Mouse (Mus musculus): ENCODE measurements at regions not wholly inside any gene's neighbourhood (a gene's known extent, or its start where the extent isn't known, plus 50 kb on each side); places are given as distances from the start of the nearest gene placed in this dataset.
A peak's percentile ranks its signal among the peaks of the same experiment; 100 is the strongest.

DNA sequence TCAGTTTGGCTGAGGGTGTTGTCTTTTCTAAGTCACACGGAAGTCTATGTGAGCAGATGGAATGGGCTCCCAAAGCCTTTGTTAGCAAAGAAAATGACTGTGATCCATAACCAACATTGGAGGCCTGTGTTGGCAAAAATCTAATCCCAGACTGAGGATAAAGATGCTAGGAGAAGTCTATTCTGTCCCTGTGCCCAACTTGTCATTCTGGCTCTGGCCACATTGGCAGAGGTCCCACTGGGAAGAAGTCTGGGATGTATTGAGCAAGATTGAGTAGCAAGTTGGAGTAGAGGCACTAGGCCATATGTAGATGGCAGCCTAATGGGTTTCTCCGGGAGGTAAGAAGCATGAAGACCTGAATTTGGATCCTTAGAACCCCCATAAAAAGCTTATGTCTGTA, 54.1 kb downstream of the Nog start:
- no peak for DNase-seq (ENCODE audit: low spot score)

DNA sequence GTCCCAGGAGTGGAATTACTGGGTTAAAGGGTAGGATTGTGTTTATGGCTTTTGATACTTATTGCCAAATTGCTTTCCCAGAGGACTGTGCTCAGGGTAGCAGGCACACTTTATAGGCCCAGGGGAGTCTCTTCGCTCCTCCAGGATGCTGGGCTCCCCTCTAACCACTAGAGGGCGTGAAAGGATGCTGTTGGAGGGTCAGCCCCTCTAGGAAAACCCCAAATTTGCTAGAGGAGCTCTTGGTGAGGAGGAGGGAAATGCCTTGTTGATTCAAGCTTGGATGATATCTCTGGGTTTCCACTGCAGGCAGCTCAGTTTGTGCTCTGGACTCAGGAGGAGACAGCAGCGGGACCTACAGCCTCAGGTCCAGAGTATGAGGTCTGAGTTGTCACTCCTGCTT, 58.8 kb downstream of the Nog start:
- peak; percentile 46 for DNase-seq (ENCODE audit: low spot score)

GRCm38 (mm10) chr11:89242130-89242529, 60.0 kb downstream of the Nog start:
- no peak for DNase-seq (ENCODE audit: low spot score)

- DNase-seq (ENCODE audit: low spot score), result no peak
These were observed 62.2 kb downstream of the Nog start for GRCm38 (mm10) chr11:89239891-89240290.

- DNase-seq (ENCODE audit: low spot score), result no peak
These were observed 65.2 kb downstream of the Nog start for GRCm38 (mm10) chr11:89236904-89237303.

DNA sequence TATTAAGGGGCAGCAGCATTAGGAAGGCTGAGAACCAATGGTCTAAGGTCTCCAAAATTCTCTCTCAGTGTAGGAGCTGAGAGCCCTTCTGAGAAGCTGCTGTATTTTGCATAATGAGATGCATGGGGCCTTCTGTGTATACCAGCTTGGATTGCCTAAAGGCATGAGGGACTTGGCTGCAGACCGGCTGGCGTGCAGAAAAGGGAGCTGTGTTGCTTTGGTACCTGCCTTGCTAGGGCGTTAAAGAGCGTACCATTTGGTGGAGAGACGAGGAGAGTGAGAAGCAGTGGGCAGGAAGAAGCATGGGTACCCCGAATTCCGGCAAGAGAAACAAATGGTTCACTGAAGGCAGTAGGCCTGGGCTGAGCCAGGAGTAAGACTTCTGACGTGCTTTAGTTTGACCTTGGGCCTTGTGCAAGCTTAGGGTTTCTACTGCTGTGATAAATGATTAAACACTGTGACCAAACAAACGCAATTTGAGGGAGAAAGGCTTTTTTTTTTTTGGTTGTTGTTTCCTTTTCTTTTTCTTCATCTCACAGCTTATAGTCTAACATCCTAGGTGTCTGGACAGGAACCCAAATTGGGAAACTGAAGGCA, 69.2 kb downstream of the Nog start:
- DNase-seq (ENCODE audit: low spot score), result no peak

- no peak for DNase-seq (ENCODE audit: low spot score)
These were observed 72.4 kb downstream of the Nog start for GRCm38 (mm10) chr11:89229726-89230125.

GRCm38 (mm10) chr11:89213204-89213603, 88.9 kb downstream of the Nog start:
- no peak for DNase-seq (ENCODE audit: low spot score)

GRCm38 (mm10) chr11:89209531-89209950, 92.6 kb downstream of the Nog start:
- no peak for DNase-seq (ENCODE audit: low spot score)

- peak; percentile 7 for DNase-seq (ENCODE audit: low spot score)
These were observed 93.1 kb downstream of the Nog start for GRCm38 (mm10) chr11:89209072-89209471.

GRCm38 (mm10) chr11:89206788-89207187, 95.3 kb downstream of the Nog start:
- DNase-seq (ENCODE audit: low spot score), result no peak

GRCm38 (mm10) chr11:89204948-89205545, 97.1 kb downstream of the Nog start:
- no peak for DNase-seq (ENCODE audit: low spot score)

GRCm38 (mm10) chr11:89200458-89200857, 101.7 kb downstream of the Nog start:
- DNase-seq (ENCODE audit: low spot score), result no peak

GRCm38 (mm10) chr11:89192815-89193214, 109.3 kb downstream of the Nog start:
- no peak for DNase-seq (ENCODE audit: low spot score)

- no peak for DNase-seq (ENCODE audit: low spot score)
These were observed 113.4 kb downstream of the Gm525 start for GRCm38 (mm10) chr11:89186911-89187621.

- no peak for DNase-seq (ENCODE audit: low spot score)
These were observed 112.2 kb downstream of the Gm525 start for GRCm38 (mm10) chr11:89185862-89186261.

DNA sequence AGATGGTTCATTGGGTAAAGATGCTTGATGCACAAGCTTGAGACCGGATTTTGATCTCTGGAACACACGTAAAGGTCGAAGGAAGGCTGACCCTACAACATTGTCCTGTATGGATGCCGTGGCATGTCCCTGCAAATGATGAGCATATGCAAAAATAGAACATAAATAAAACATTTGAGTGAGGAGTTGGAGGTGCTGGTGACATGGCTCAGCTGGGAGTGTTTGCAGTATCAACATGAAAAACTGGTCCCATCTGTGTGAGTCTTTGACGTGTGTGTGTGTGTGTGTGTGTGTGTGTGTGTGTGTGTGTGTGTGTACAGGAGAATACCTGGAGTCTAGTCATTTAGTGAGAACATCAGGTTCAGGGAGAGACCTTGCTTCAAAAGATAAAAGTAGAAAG, 107.8 kb downstream of the Gm525 start:
- no peak for DNase-seq (ENCODE audit: low spot score)

DNA sequence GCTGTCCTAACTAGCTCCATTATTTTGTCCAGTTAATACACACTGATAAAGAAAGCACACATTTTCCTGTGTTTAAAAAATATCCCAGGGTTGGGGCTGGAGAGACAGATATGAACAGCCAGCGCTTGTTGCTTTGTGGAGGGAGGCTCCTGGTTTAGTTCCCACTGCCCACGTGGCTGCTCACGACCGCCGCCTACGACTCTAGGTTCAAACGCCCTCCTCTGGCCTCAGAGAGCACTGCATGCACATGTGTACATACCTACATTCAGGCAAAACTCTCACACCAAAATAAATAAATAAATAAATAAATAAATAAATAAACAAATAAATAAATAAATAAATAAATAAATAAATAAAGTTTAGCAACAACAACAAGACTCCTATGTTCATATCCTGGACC, 104.8 kb downstream of the Gm525 start:
- DNase-seq (ENCODE audit: low spot score), result no peak

- no peak for DNase-seq (ENCODE audit: low spot score)
These were observed 101.9 kb downstream of the Gm525 start for GRCm38 (mm10) chr11:89175511-89175910.

- DNase-seq (ENCODE audit: low spot score), result no peak
These were observed 101.3 kb downstream of the Gm525 start for GRCm38 (mm10) chr11:89174967-89175366.

- DNase-seq (ENCODE audit: low spot score), result peak; percentile 81
These were observed 91.6 kb downstream of the Gm525 start for GRCm38 (mm10) chr11:89165278-89165677.

DNA sequence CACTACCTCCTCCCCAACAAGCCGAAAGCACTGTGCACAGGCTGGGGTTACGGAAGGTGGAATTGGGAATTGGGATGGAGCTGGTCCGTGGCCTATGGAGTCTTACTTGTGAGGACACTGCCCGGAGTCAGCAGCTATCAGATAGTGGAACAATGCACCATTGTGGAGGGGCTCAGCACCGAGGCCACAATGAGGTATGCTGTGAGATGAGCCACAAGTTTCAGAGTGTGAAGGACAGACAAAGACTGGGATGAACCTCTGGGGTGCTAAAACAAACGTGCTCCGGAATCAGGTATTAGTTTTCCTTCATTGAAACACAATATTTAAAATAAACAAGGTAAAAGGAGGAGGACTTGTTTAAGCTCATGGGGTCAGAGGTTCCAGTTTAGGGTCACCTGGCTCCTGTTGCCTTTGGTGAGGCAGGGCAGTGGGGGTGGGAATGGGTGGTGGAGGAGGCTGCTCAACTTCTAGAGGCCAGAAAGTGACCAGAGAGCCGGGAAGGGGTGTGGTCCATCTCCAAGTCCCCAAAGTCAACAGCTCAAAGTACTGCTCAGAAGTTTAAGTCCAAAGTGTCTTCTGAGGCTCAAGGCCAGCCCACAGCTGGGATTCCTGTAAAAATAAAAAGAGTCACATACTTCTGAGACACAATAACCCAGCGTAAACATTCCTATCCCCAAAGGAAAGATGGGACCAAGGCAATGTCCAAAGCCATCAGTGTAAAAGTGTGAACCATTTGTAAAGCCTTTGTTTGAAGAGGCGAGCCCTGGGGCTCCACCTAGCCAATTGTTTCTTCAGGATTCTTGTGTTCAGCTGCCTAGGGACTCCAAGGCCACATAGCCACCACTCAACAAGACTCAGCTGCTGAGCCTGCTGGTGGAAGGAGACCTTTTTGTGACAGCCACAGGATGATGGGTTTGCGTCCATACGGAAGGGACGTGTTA, 80.1 kb downstream of the Gm525 start:
- DNase-seq (ENCODE audit: low spot score), result no peak

Data from thymus, postnatal 0 days (tissue).